Mouse (Mus musculus) Patski (cell line): ENCODE measurements around the gene Esr1. TPM values are rescaled to one million over a fixed set of nuclear protein-coding genes. Genes with fewer than 3 reads are reported as not detected.

Experiments used
- ATAC-seq: fragments of 100-300 bp; one replicate; pipeline ENCODE4 v1.8.0; 2021
- CTCF ChIA-PET: fragments of 350-600 bp; sonication (Branson Sonifier 250); formaldehyde crosslinking; loops from one replicate; lab custom pipeline; 2022; ENCODE audit warnings: inconsistent platforms; lab: Charles Lee
- POLR2A ChIA-PET: fragments of 350-600 bp; sonication (Branson Sonifier 250); formaldehyde crosslinking; loops from one replicate; lab custom pipeline; 2022; ENCODE audit warnings: antibody characterized with exemption, inconsistent platforms; lab: Charles Lee
- DNase-seq: peaks from one replicate; pipeline ENCODE4 v3.0.0-alpha.2; 2011; ENCODE audit warnings: low read depth, low spot score
- H3K27me3 ChIP-seq: fragments of 371-371 bp; one replicate; pipeline ENCODE4 v1.5.1; 2021
- CTCF ChIP-seq: fragments of 100-300 bp; IDR thresholded peaks from one replicate; pipeline ENCODE4 v1.5.1; 2021
- in situ Hi-C: fragments of 300-500 bp; cut with MboI; formaldehyde crosslinking; loops from 3 replicates; pipeline ENCODE4 v1.11.1; 2018; ENCODE audit warnings: low pct_unique_long_range_greater_than_20kb, mixed read lengths
- polyA plus RNA-seq: library from polyadenylated mRNA; unstranded; gene quantifications from one replicate; pipeline ENCODE4 v1.2.3, GENCODE M21; 2021

Gene Esr1
- polyA plus RNA-seq, 1 experiment from 2014 or later = 0.18 TPM

- POLR2A ChIA-PET = no interaction called here
- no peak for DNase-seq
- peaks cover 27% of the 10 kb centered on the region for H3K27me3 ChIP-seq
- no peak for TF ChIP-seq CTCF
- in situ Hi-C loops = no loop called here
- ATAC-seq = no peak
- CTCF ChIA-PET = no interaction called here
These were observed 71.7 kb downstream of the Esr1 start for GRCm38 (mm10) chr10:4683106-4683505.

DNA sequence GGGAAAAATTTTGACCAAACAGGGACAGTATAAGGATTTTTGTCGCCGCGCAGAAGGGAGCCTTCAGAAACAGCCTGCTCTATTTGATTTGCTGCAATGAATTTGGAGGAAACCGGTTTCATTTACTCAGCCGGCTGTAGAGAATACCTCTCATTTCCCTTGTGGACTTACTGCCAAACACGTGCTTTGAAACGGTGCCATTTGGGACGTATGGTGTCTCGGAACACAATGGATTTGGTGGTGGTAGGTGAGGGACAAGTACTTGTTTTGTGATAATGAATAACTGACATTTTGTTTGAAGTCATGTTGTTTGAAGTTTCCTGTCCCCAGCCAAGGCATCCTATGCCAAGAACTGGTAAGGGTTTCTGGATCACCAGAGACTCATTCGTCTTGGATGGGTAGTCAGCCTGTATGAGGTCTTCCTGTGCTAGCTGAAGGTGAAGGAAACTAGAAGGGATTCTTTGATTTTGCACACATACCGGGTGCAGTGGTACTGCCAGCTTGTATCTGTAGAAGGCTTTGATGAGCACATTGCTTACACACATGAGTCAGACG lies 72.4 kb downstream of the Esr1 start:
- ChIA-PET CTCF (no interaction called here), POLR2A (no interaction called here)

GRCm38 (mm10) chr10:4694336-4694865 lies 83.0 kb downstream of the Esr1 start:
- peaks cover 3% of the 10 kb centered on the region for H3K27me3 ChIP-seq
- ATAC-seq (no peak), DNase-seq (no peak)
- no peak for TF ChIP-seq CTCF
- in situ Hi-C loops = no loop called here
- ChIA-PET CTCF (interaction anchor here (1.8 kb wide), 1 partner anchor 10 kb away, joined by 4 read pairs; no protein-coding TSS in a partner anchor), POLR2A (interaction anchor here (1.1 kb wide), 1 partner anchor 386 kb away, joined by 3 read pairs; no protein-coding TSS in a partner anchor)

More for the DNA sequence above, 72.4 kb downstream of the Esr1 start:
- in situ Hi-C loops = no loop called here
- no peak for TF ChIP-seq CTCF
- peaks cover 26% of the 10 kb centered on the region for H3K27me3 ChIP-seq
- ATAC-seq = no peak
- no peak for DNase-seq

DNA sequence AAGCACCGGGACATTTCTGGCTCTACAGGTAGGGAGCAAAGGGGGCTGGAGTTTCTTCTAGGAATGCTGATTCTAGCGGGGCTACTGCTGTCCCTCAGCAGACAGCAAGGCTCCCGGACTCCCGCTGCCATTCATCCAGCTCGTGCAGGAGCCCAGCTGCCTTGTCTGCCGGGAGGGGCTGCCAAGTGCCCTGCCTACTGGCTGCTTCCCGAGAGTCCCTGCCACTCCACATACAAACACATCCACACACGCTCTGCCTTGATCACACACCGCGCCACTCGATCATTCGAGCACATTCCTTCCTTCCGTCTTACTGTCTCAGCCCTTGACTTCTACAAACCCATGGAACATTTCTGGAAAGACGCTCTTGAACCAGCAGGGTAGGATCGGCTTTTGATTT lies 98.5 kb downstream of the Esr1 start:
- no peak for TF ChIP-seq CTCF
- DNase-seq (no peak), ATAC-seq (peak; percentile 26)
- CTCF ChIA-PET = no interaction called here
- in situ Hi-C loops = no loop called here
- POLR2A ChIA-PET = no interaction called here
- H3K27me3 ChIP-seq = peaks cover 36% of the 10 kb centered on the region

GRCm38 (mm10) chr10:4711434-4711833 lies 100.0 kb downstream of the Esr1 start:
- no peak for ATAC-seq
- in situ Hi-C loops = no loop called here
- TF ChIP-seq CTCF = no peak
- POLR2A ChIA-PET = interaction anchor here (0.6 kb wide), 2 partner anchors 85 to 368 kb away, joined by 3 read pairs; no protein-coding TSS in a partner anchor
- H3K27me3 ChIP-seq = peaks cover 38% of the 10 kb centered on the region
- DNase-seq = no peak
- CTCF ChIA-PET = interaction anchor here (0.8 kb wide), 1 partner anchor 14 kb away, joined by 3 read pairs; no protein-coding TSS in a partner anchor

DNA sequence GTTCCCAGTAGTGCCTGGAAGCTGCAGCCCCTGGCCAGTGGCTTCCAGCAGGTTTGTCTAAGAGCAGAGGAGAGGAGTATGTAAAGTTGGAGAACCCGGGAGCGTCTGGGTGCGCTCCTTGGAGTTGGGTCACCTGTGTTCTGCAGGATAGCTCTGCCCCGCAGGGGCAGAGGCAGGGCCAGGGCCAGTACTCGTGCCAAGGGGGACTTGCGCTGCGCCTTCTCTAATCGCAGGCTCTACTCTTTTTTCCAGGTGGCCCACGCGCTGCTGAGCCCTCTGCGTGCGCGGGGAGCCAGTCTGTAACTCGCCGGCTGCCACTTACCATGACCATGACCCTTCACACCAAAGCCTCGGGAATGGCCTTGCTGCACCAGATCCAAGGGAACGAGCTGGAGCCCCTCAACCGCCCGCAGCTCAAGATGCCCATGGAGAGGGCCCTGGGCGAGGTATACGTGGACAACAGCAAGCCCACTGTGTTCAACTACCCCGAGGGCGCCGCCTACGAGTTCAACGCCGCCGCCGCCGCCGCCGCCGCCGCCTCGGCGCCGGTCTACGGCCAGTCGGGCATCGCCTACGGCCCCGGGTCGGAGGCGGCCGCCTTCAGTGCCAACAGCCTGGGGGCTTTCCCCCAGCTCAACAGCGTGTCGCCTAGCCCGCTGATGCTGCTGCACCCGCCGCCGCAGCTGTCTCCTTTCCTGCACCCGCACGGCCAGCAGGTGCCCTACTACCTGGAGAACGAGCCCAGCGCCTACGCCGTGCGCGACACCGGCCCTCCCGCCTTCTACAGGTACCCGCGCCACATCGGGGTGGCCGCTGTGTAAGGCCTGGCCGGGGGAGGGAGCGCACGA lies 100.9 kb downstream of the Esr1 start:
- ChIA-PET POLR2A (no interaction called here), CTCF (interaction anchor here (1.9 kb wide), 1 partner anchor 13 kb away, joined by 4 read pairs; no protein-coding TSS in a partner anchor)
- no peak for ATAC-seq
- TF ChIP-seq CTCF = no peak
- in situ Hi-C loops = no loop called here
- H3K27me3 ChIP-seq = peaks cover 42% of the 10 kb centered on the region
- DNase-seq = no peak

- POLR2A ChIA-PET = no interaction called here
- TF ChIP-seq CTCF = no peak
- ATAC-seq (no peak), DNase-seq (no peak)
- H3K27me3 ChIP-seq = peaks cover 45% of the 10 kb centered on the region
- CTCF ChIA-PET = interaction anchor here (1.9 kb wide), 1 partner anchor 11 kb away, joined by 4 read pairs; no protein-coding TSS in a partner anchor
- in situ Hi-C loops = no loop called here
These were observed 102.0 kb downstream of the Esr1 start for GRCm38 (mm10) chr10:4713398-4713797.

GRCm38 (mm10) chr10:4724851-4725250 lies 113.5 kb downstream of the Esr1 start:
- in situ Hi-C loops = no loop called here
- ChIA-PET POLR2A (no interaction called here), CTCF (interaction anchor here (0.8 to 1.6 kb wide), 5 partner anchors 9 to 22 kb away, joined by 3 to 4 read pairs (median 3); no protein-coding TSS in a partner anchor)
- no peak for ATAC-seq
- H3K27me3 ChIP-seq = peaks cover 12% of the 10 kb centered on the region
- peak; percentile 49 for TF ChIP-seq CTCF
- DNase-seq = no peak

- CTCF ChIA-PET = interaction anchor here (1.6 kb wide), 1 partner anchor 15 kb away, joined by 3 read pairs; no protein-coding TSS in a partner anchor
These were observed 114.7 kb downstream of the Esr1 start for GRCm38 (mm10) chr10:4726141-4726540.

GRCm38 (mm10) chr10:4732328-4732727 lies 120.9 kb downstream of the Esr1 start:
- ATAC-seq = no peak
- ChIA-PET CTCF (no interaction called here), POLR2A (no interaction called here)
- no peak for TF ChIP-seq CTCF
- no peak for DNase-seq
- H3K27me3 ChIP-seq = no peaks in the 10 kb centered on the region
- in situ Hi-C loops = no loop called here

More at GRCm38 (mm10) chr10:4726141-4726540, 114.7 kb downstream of the Esr1 start:
- ATAC-seq (no peak), DNase-seq (no peak)
- in situ Hi-C loops = no loop called here
- no peak for TF ChIP-seq CTCF
- H3K27me3 ChIP-seq = peaks cover 9% of the 10 kb centered on the region
- POLR2A ChIA-PET = no interaction called here
